Mouse (Mus musculus) E14TG2a.4 (cell line): ENCODE results near the gene Plekha8.

Experiments
- CTCF ChIP-seq: conservative IDR thresholded peaks from 2 replicates; pipeline ENCODE4 v1.5.1; 2014; ENCODE audit warnings: low read length
- NANOG ChIP-seq: IDR thresholded peaks from 2 replicates; pipeline ENCODE4 v1.6.1; 2014; ENCODE audit warnings: borderline replicate concordance, low read length, mixed read lengths

GRCm38 (mm10) chr6:54595330-54595878 lies 493 bp downstream of the Plekha8 start:
- TF ChIP-seq CTCF (no peak), NANOG (no peak)
